Mouse (Mus musculus) megakaryocyte, embryonic 14.5 days (primary cell): ENCODE results near the gene Drc1.

Source experiments
- FLI1 ChIP-seq: IDR thresholded peaks from 2 replicates; pipeline ENCODE4 v1.6.1; 2012; ENCODE audit warnings: low read length, inconsistent platforms, mixed read lengths
- GATA1 ChIP-seq: IDR thresholded peaks from 3 replicates; pipeline ENCODE4 v1.6.1; 2012; ENCODE audit warnings: mixed read lengths, low read length, inconsistent platforms, borderline replicate concordance

- TF ChIP-seq GATA1 = no peak
- no peak for TF ChIP-seq FLI1
Measured at GRCm38 (mm10) chr5:30233979-30234378, 47.2 kb upstream of the Drc1 start.
